Mouse (Mus musculus): Measurements from ENCODE around the gene Trex1.

DNA sequence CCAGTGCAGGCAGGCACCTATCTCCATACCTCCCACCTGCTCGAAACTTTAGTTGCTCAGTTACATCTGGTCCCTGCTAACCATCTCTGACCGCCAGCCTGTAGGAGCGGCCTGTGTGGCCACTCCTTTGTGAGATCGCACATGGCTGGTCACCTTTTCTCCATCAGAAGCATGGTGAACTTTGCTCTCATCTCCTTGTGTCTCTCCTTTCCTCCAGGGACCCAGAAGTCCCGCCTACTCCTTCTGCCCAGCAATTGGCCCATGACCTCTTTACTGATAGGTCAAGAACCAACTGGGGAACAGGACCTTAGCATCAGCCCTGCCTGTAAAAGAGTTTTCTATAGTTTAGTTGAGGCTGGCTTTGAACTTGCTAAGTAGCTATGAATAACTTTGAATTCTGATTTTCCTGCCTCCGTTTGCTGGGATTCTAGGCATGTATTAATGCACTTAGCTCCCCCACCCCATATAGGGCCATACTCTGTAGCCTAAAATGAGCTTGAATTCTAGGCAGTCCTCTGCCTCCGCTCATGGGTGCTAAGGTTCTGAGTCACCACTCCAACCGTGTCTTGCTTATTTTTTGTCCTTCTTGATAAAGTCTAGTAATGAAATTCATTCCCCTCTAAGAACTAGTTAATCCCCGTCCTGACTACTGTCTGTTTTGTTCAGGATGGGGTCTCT is 9.4 kb downstream of the Trex1 start:
- no peak for TF ChIP-seq POLR2A (IDR thresholded peaks at IDR 0.05; ENCODE audit: control insufficient read depth, low read depth, low read length)
- TF ChIP-seq CTCF (IDR thresholded peaks at IDR 0.05; ENCODE audit: control insufficient read depth, insufficient read depth, insufficient replicate concordance, low read depth, low read length), result no peak
